Mouse (Mus musculus) thymus, postnatal 4 days (tissue): ENCODE results near the gene Stk24.

Source experiments
- DNase-seq: peaks from one replicate; pipeline ENCODE4 v3.0.0; 2021

Stk24 gene

GRCm38 (mm10) chr14:121378243-121379115 lies 1.3 kb downstream of the Stk24 start:
- peak; percentile 81 for DNase-seq

GRCm38 (mm10) chr14:121376566-121376965 lies 3.2 kb downstream of the Stk24 start:
- no peak for DNase-seq

- no peak for DNase-seq
Measured at GRCm38 (mm10) chr14:121373901-121374300, 5.9 kb downstream of the Stk24 start.

GRCm38 (mm10) chr14:121373020-121373419 lies 6.8 kb downstream of the Stk24 start:
- DNase-seq: peak; percentile 56

GRCm38 (mm10) chr14:121371911-121372820 lies 7.6 kb downstream of the Stk24 start:
- no peak for DNase-seq

- no peak for DNase-seq
Measured at GRCm38 (mm10) chr14:121369385-121369784, 10.4 kb downstream of the Stk24 start.

GRCm38 (mm10) chr14:121368108-121368705 lies 11.6 kb downstream of the Stk24 start:
- no peak for DNase-seq

GRCm38 (mm10) chr14:121365991-121366728 lies 13.7 kb downstream of the Stk24 start:
- peak; percentile 71 for DNase-seq

- DNase-seq: peak; percentile 45
Measured at GRCm38 (mm10) chr14:121365390-121365789, 14.4 kb downstream of the Stk24 start.

GRCm38 (mm10) chr14:121364282-121364681 lies 15.5 kb downstream of the Stk24 start:
- no peak for DNase-seq

- no peak for DNase-seq
Measured at GRCm38 (mm10) chr14:121361319-121362114, 18.3 kb downstream of the Stk24 start.

- DNase-seq: no peak
Measured at GRCm38 (mm10) chr14:121359850-121360249, 20.0 kb downstream of the Stk24 start.

GRCm38 (mm10) chr14:121359015-121359414 lies 20.8 kb downstream of the Stk24 start:
- no peak for DNase-seq

- DNase-seq: no peak
Measured at GRCm38 (mm10) chr14:121358327-121358726, 21.5 kb downstream of the Stk24 start.

GRCm38 (mm10) chr14:121356336-121356862 lies 23.4 kb downstream of the Stk24 start:
- DNase-seq: no peak

GRCm38 (mm10) chr14:121355732-121356131 lies 24.1 kb downstream of the Stk24 start:
- DNase-seq: no peak

- DNase-seq: no peak
Measured at GRCm38 (mm10) chr14:121353648-121354377, 26.0 kb downstream of the Stk24 start.

GRCm38 (mm10) chr14:121352744-121353143 lies 27.1 kb downstream of the Stk24 start:
- no peak for DNase-seq

- no peak for DNase-seq
Measured at GRCm38 (mm10) chr14:121351737-121352136, 28.1 kb downstream of the Stk24 start.

GRCm38 (mm10) chr14:121350011-121350410 lies 29.8 kb downstream of the Stk24 start:
- DNase-seq: no peak

GRCm38 (mm10) chr14:121349291-121349690 lies 30.5 kb downstream of the Stk24 start:
- no peak for DNase-seq
